Mouse (Mus musculus) lung, postnatal 14 days (tissue): ENCODE data around the gene Kcnmb2.

Experiments used
- DNase-seq: peaks from one replicate; pipeline ENCODE4 v3.0.0; 2021

Kcnmb2 gene

DNA sequence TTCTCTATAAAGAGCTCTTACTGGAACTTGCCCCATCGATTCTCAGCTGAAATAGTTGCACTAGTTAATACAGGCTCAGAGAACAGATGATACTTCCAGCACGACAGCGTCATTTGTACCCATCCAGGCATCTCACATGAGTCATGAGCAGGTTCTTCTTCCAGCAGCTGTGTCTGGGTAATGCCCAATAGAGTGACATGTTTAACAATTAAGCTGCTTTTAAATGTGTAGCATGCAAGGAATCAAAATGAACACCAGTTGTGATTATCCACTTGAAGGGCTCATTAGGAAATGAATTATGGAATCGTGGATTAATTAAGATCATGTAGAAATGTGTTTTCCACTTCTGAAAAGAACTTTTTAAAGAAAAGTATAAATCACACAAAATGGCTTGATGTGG, 245.4 kb downstream of the Kcnmb2 start:
- no peak for DNase-seq

DNA sequence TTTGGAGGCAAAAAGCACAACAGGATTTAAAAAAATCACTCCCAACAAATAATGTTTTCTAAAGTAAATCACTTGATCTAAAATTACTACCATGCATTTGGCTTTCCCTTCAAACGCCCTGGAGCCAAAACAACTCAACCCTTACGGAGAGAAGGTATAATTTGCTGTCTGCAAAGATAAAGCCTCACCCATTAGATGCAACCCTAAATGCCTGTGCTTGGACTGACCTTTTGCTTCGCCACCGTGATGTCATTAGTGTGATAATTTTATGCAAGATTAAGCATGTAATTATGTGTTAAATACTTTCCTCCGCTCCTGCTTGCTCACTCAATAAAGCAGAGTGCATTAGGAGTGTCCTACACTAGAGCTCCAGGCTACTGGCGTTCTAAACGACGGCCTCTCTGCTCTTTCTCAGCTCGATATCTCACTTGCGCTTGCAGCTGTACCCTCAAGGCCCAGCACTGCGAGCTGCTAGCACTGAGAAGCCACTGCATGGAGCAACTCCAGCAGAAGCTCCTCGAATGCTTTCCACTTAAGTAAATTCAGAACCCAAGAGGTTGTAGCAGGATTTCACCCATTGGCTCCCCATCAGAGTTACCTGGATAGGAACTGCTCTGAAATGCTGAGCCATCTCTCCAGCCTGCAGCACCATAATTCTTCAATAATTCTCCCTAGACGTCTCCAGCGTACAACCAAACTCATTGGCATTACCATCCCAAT, 247.7 kb downstream of the Kcnmb2 start:
- DNase-seq = no peak

DNA sequence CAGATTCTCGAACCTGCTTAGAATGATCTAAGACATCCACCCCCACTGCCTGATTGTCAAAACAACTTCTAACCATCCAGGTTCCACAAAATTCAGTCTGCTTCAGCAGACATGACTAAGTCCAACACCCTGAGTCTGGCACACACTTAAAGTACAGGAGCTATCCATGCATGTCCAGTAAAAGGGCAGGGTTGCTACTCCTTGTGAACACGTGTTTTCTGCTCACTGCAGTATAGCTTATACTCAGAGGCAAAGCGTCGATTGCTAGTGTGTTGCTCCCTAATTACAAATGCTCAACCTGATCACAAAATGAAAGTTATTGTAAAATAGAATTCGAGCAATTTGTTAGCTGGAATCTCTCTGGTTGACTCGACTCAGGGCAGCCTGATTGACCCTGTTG, 278.2 kb downstream of the Kcnmb2 start:
- DNase-seq = no peak

DNA sequence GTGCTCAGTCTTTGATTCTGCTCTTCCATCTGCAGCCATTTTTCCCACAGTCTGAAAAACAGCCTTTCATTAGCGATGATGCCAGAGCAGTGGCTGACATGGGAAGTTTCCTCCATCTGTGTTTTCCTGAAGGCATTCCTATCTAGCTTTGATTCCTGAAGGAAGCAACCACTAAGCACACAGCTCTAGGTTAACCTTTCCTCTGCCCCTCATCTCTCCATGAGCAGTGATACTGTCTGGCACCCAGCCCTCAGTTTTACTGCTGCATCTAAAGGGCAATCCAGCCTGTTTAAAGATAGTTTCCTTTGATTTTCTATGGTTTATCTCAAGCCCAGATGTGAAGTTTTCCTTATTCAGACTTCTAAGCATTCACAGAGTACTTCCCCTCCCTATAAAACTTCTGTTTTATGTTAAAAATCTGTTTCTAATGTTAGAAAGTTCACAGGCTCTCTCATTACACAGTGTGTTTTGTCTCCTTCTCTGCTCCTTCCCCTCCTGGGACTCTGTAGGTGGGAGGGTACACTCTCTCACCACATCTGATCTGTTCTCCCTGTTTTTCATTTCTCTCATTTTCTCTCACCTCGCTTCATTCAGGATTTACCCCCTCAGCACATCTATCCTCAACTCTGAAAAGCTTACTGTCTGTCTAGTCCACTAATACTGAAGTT, 283.7 kb downstream of the Kcnmb2 start:
- DNase-seq = no peak

DNA sequence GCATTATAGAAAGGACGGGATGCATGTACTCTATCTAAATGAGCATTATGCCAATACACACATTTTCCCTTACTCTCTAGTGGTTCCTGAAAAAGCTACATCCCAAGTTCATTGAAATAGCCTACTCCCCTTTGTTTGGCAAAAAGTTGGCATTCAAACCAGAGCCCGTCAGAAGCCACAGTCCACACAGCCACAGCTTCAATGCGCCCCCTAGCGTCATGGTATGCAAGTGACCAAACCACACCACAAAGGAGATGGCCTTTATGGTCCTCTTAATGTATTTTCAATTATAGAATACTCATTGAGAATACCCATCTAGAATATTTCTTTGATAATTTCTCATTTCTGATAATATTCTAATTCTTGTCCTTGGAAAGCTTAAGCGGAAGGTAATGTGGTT, 286.2 kb downstream of the Kcnmb2 start:
- DNase-seq = peak; percentile 58

GRCm38 (mm10) chr3:32188955-32189354, 286.6 kb downstream of the Kcnmb2 start:
- no peak for DNase-seq

GRCm38 (mm10) chr3:32189956-32190355, 287.6 kb downstream of the Kcnmb2 start:
- no peak for DNase-seq

- DNase-seq = no peak
These were observed 291.7 kb downstream of the Kcnmb2 start for GRCm38 (mm10) chr3:32194014-32194413.

DNA sequence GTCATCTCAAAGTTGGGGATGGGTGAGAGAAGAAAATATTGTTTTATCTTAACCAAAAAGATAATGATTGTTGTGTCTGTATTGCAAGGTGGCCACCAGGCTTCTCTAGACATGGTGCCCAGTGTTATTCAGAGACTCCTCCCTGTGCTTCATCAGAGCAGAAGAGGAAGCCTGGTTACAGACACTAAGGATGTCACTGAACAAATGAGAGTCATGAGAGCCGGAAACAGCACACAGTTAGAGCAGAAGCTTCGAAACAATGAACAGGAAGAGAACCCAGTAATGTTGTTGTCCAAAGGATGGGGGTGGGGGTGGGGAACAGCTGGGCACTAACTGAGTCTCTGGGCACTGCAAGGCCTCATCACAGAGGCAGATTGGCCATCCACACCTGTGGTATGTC, 324.4 kb downstream of the Kcnmb2 start:
- DNase-seq = no peak

GRCm38 (mm10) chr3:32236766-32237165, 334.5 kb downstream of the Kcnmb2 start:
- DNase-seq = peak; percentile 62
